Mouse (Mus musculus): ENCODE measurements around the gene Sdccag8. TPM values are rescaled to one million over a fixed set of nuclear protein-coding genes. Genes with fewer than 3 reads are reported as not detected.

Gene Sdccag8
- polyA plus RNA-seq, 1 experiment from 2014 or later = 17.2 TPM

- 69% methylated on average over 3 of the region's 3 CpGs for WGBS
- peaks cover 6% of the 10 kb centered on the region for H3K36me3 ChIP-seq (replicated peaks)
- no peak for DNase-seq (ENCODE audit: extremely low spot score, low spot score)
- H3K4me3 ChIP-seq = no peak overlapping the region
- no peaks in the 10 kb centered on the region for H3K27me3 ChIP-seq (ENCODE audit: poor library complexity, severe bottlenecking)
- no peaks in the 10 kb centered on the region for H3K9me3 ChIP-seq
- H3K27ac ChIP-seq = no peak overlapping the region
- H3K4me1 ChIP-seq = peaks cover 67% of the 10 kb centered on the region
Observed at GRCm38 (mm10) chr1:177015917-177016316, 201.5 kb downstream of the Sdccag8 start.

GRCm38 (mm10) chr1:177016729-177017128, 202.3 kb downstream of the Sdccag8 start:
- peaks cover 6% of the 10 kb centered on the region for H3K36me3 ChIP-seq (replicated peaks)
- no peaks in the 10 kb centered on the region for H3K27me3 ChIP-seq (ENCODE audit: poor library complexity, severe bottlenecking)
- H3K4me1 ChIP-seq = peaks cover 59% of the 10 kb centered on the region
- no peak for DNase-seq (ENCODE audit: extremely low spot score, low spot score)
- no peaks in the 10 kb centered on the region for H3K9me3 ChIP-seq
- H3K27ac ChIP-seq = 0 out of 2 replicates have a peak overlapping the region, but pooled peaks have one; percentile 0
- H3K4me3 ChIP-seq = no peak overlapping the region
- 96% methylated on average over 2 of the region's 2 CpGs for WGBS

GRCm38 (mm10) chr1:177018750-177019149, 204.3 kb downstream of the Sdccag8 start:
- peak; percentile 11 for DNase-seq (ENCODE audit: extremely low spot score, low spot score)
- no peak overlapping the region for H3K4me3 ChIP-seq
- no peaks in the 10 kb centered on the region for H3K27me3 ChIP-seq (ENCODE audit: poor library complexity, severe bottlenecking)
- peaks cover 41% of the 10 kb centered on the region for H3K4me1 ChIP-seq
- H3K9me3 ChIP-seq = no peaks in the 10 kb centered on the region
- WGBS = 82% methylated on average over 1 of the region's 1 CpGs
- H3K36me3 ChIP-seq (replicated peaks) = peaks cover 21% of the 10 kb centered on the region
- peak overlapping the region; percentile 35; the same call in 1 of the 2 replicates for H3K27ac ChIP-seq

GRCm38 (mm10) chr1:177019668-177020067, 205.2 kb downstream of the Sdccag8 start:
- no peak for DNase-seq (ENCODE audit: extremely low spot score, low spot score)
- no peaks in the 10 kb centered on the region for H3K27me3 ChIP-seq (ENCODE audit: poor library complexity, severe bottlenecking)
- H3K4me3 ChIP-seq = no peak overlapping the region
- peaks cover 32% of the 10 kb centered on the region for H3K4me1 ChIP-seq
- H3K9me3 ChIP-seq = no peaks in the 10 kb centered on the region
- peaks cover 29% of the 10 kb centered on the region for H3K36me3 ChIP-seq (replicated peaks)
- 97% methylated on average over 5 of the region's 5 CpGs for WGBS
- H3K27ac ChIP-seq = no peak overlapping the region

GRCm38 (mm10) chr1:177022751-177023150, 208.3 kb downstream of the Sdccag8 start:
- H3K27ac ChIP-seq = no peak overlapping the region
- H3K4me3 ChIP-seq = no peak overlapping the region
- 83% methylated on average over 3 of the region's 3 CpGs for WGBS
- no peak for DNase-seq (ENCODE audit: extremely low spot score, low spot score)
- H3K27me3 ChIP-seq (ENCODE audit: poor library complexity, severe bottlenecking) = no peaks in the 10 kb centered on the region
- no peaks in the 10 kb centered on the region for H3K9me3 ChIP-seq
- H3K36me3 ChIP-seq (replicated peaks) = peaks cover 36% of the 10 kb centered on the region
- H3K4me1 ChIP-seq = peaks cover 11% of the 10 kb centered on the region

GRCm38 (mm10) chr1:177027706-177028105, 213.2 kb downstream of the Sdccag8 start:
- no peak for DNase-seq (ENCODE audit: extremely low spot score, low spot score)
- H3K36me3 ChIP-seq (replicated peaks) = peaks cover 29% of the 10 kb centered on the region
- 88% methylated on average over 3 of the region's 3 CpGs for WGBS

GRCm38 (mm10) chr1:177029032-177029431, 214.6 kb downstream of the Sdccag8 start:
- no peak overlapping the region for H3K27ac ChIP-seq
- no peaks in the 10 kb centered on the region for H3K9me3 ChIP-seq
- WGBS = 89% methylated on average over 2 of the region's 2 CpGs
- peaks cover 5% of the 10 kb centered on the region; the same call in 1 of the 2 replicates for H3K4me1 ChIP-seq
- H3K4me3 ChIP-seq = no peak overlapping the region
- no peaks in the 10 kb centered on the region for H3K27me3 ChIP-seq (ENCODE audit: poor library complexity, severe bottlenecking)
- peaks cover 18% of the 10 kb centered on the region for H3K36me3 ChIP-seq (replicated peaks)
- no peak for DNase-seq (ENCODE audit: extremely low spot score, low spot score)

More at GRCm38 (mm10) chr1:177027706-177028105, 213.2 kb downstream of the Sdccag8 start:
- Histone ChIP-seq H3K27me3 (ENCODE audit: poor library complexity, severe bottlenecking) (no peaks in the 10 kb centered on the region), H3K27ac (no peak overlapping the region), H3K9me3 (no peaks in the 10 kb centered on the region), H3K4me1 (peaks cover 5% of the 10 kb centered on the region; the same call in 1 of the 2 replicates), H3K4me3 (no peak overlapping the region)

- WGBS = 83% methylated on average over 3 of the region's 3 CpGs
Observed at GRCm38 (mm10) chr1:177030669-177031068, 216.2 kb downstream of the Sdccag8 start.

GRCm38 (mm10) chr1:177031196-177031595, 216.7 kb downstream of the Sdccag8 start:
- H3K27me3 ChIP-seq (ENCODE audit: poor library complexity, severe bottlenecking) = no peaks in the 10 kb centered on the region
- H3K4me1 ChIP-seq = peaks cover 5% of the 10 kb centered on the region; the same call in 1 of the 2 replicates
- no peak overlapping the region for H3K27ac ChIP-seq
- H3K36me3 ChIP-seq (replicated peaks) = peaks cover 12% of the 10 kb centered on the region
- no peak overlapping the region for H3K4me3 ChIP-seq
- 90% methylated on average over 1 of the region's 1 CpGs for WGBS
- no peak for DNase-seq (ENCODE audit: extremely low spot score, low spot score)
- H3K9me3 ChIP-seq = no peaks in the 10 kb centered on the region

More at GRCm38 (mm10) chr1:177030669-177031068, 216.2 kb downstream of the Sdccag8 start:
- Histone ChIP-seq H3K4me1 (peaks cover 5% of the 10 kb centered on the region; the same call in 1 of the 2 replicates), H3K9me3 (no peaks in the 10 kb centered on the region), H3K27me3 (ENCODE audit: poor library complexity, severe bottlenecking) (no peaks in the 10 kb centered on the region), H3K27ac (no peak overlapping the region), H3K4me3 (no peak overlapping the region), H3K36me3 (replicated peaks) (peaks cover 12% of the 10 kb centered on the region)
- DNase-seq (ENCODE audit: extremely low spot score, low spot score) = no peak

- no peak for DNase-seq (ENCODE audit: extremely low spot score, low spot score)
- no peak overlapping the region for H3K4me3 ChIP-seq
- peaks cover 12% of the 10 kb centered on the region for H3K36me3 ChIP-seq (replicated peaks)
- peaks cover 5% of the 10 kb centered on the region; the same call in 1 of the 2 replicates for H3K4me1 ChIP-seq
- no peaks in the 10 kb centered on the region for H3K27me3 ChIP-seq (ENCODE audit: poor library complexity, severe bottlenecking)
- 10% methylated on average over 1 of the region's 1 CpGs for WGBS
- no peak overlapping the region for H3K27ac ChIP-seq
- H3K9me3 ChIP-seq = no peaks in the 10 kb centered on the region
Observed at GRCm38 (mm10) chr1:177032233-177032632, 217.8 kb downstream of the Sdccag8 start.

GRCm38 (mm10) chr1:177035460-177035859, 221.0 kb downstream of the Sdccag8 start:
- H3K27ac ChIP-seq = no peak overlapping the region

GRCm38 (mm10) chr1:177038383-177038782, 223.9 kb downstream of the Sdccag8 start:
- Histone ChIP-seq H3K27me3 (ENCODE audit: poor library complexity, severe bottlenecking) (no peaks in the 10 kb centered on the region), H3K27ac (no peak overlapping the region), H3K36me3 (replicated peaks) (peaks cover 8% of the 10 kb centered on the region), H3K4me1 (no peaks in the 10 kb centered on the region), H3K9me3 (no peaks in the 10 kb centered on the region), H3K4me3 (no peak overlapping the region)
- no peak for DNase-seq (ENCODE audit: extremely low spot score, low spot score)
- WGBS = 63% methylated on average over 2 of the region's 2 CpGs

More at GRCm38 (mm10) chr1:177035460-177035859, 221.0 kb downstream of the Sdccag8 start:
- Histone ChIP-seq H3K36me3 (replicated peaks) (peaks cover 12% of the 10 kb centered on the region), H3K9me3 (no peaks in the 10 kb centered on the region), H3K27me3 (ENCODE audit: poor library complexity, severe bottlenecking) (no peaks in the 10 kb centered on the region), H3K4me3 (no peak overlapping the region), H3K4me1 (peaks cover 5% of the 10 kb centered on the region; the same call in 1 of the 2 replicates)
- no peak for DNase-seq (ENCODE audit: extremely low spot score, low spot score)
- WGBS = 87% methylated on average over 2 of the region's 2 CpGs

- no peaks in the 10 kb centered on the region for H3K9me3 ChIP-seq
- H3K27ac ChIP-seq = no peak overlapping the region
- H3K4me1 ChIP-seq = no peaks in the 10 kb centered on the region
- no peak for DNase-seq (ENCODE audit: extremely low spot score, low spot score)
- no peaks in the 10 kb centered on the region for H3K27me3 ChIP-seq (ENCODE audit: poor library complexity, severe bottlenecking)
- H3K36me3 ChIP-seq (replicated peaks) = peaks cover 5% of the 10 kb centered on the region
- H3K4me3 ChIP-seq = no peak overlapping the region
- 90% methylated on average over 6 of the region's 6 CpGs for WGBS
Observed at GRCm38 (mm10) chr1:177039093-177039674, 224.7 kb downstream of the Sdccag8 start.

All from forebrain, embryonic 10.5 days (tissue).